Mouse (Mus musculus): ENCODE measurements around the gene Rtp4. TPM values are rescaled to one million over a fixed set of nuclear protein-coding genes. Genes with fewer than 3 reads are reported as not detected.

Rtp4 gene
- polyA plus RNA-seq, 1 experiment from 2014 or later = 2.8 TPM

DNA sequence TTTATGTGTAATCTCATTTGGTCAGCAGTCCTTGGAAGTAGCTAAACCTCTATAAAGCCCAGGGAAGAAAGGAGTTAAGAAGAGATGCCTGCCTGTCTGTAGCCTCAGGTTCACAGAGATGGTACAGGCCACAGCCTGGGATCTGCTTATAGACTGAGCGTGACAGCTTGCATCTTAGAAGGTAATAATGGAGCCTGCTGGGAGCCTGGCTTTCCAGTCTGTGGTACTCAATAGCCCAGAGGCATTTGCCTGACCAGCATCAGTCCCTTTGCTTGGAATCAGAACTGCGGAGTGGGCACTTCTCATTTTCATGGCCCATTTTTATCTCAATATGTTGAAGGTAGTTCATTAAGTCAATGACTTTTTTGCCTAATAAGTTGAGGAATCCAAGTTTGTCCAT lies 54.5 kb downstream of the Rtp4 start:
- no peaks in the 10 kb centered on the region for H3K36me3 ChIP-seq (ENCODE audit: control insufficient read depth, insufficient read depth, low read length)
- no peak for ATAC-seq (replicated peaks; ENCODE audit: insufficient number of reproducible peaks, low FRiP score, low TSS enrichment)
- H3K9ac ChIP-seq (ENCODE audit: low read depth, low read length) = no peak overlapping the region
- H3K4me1 ChIP-seq (ENCODE audit: control insufficient read depth, insufficient read depth, low read length) = no peaks in the 10 kb centered on the region
- no peaks in the 10 kb centered on the region for H3K27me3 ChIP-seq (ENCODE audit: control insufficient read depth, insufficient read depth, low read length)
- H3K4me3 ChIP-seq (ENCODE audit: low read depth, low read length) = no peak overlapping the region
- no peaks in the 10 kb centered on the region for H3K9me3 ChIP-seq (replicated peaks; ENCODE audit: control insufficient read depth, low read length)
- H3K4me2 ChIP-seq = no peak overlapping the region
- no peak overlapping the region for H3K27ac ChIP-seq (ENCODE audit: low read depth, low read length)
- 89% methylated on average over 2 of the region's 2 CpGs for WGBS (ENCODE audit: insufficient replicate concordance)

DNA sequence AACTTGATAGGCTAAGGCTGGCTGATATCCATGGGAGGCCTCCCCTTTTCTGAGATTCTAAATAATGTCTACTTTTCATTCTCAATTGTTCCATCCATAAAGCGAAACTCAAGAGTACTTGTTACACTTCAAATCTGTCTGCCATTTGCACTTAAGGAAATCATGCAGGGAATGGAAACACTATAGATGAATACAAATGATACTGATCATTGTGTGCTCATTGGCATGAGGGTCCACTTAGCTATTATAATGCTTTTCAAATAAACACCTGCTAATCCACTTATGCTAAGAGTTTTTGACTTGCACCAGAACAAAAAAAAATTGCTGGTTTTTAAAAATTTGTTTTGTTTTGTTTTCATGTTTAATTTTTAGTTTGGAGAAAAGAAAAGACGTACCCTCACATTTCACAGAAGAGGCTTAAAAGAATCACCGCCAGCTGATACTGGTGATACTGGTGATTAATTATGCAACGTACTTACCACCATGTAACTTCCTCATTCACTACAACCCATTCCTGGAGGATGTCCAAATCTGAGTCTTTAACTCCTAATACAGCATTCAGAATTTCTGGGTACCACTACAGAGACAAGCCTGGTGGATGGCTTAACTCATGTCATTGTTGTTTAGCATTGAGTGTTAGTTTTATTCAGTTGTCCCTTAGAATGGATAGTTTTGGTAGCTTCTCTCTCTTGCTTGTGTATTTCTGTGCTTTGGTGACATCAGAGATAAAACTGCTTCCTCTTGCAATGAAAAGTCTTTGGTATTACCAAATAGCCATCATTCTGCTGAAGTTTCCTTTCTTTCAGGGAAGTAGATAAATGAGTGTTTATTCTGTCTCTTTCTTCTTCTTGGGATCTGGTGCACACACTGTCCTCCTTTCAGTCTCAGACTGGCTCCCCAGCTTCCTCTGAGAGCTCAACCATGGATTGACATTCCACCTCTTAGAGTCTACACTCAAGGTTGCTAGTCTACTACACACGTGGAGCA lies 71.3 kb downstream of the Rtp4 start:
- no peaks in the 10 kb centered on the region for H3K4me1 ChIP-seq (ENCODE audit: control insufficient read depth, insufficient read depth, low read length)
- no peak overlapping the region for H3K27ac ChIP-seq (ENCODE audit: low read depth, low read length)
- no peak overlapping the region for H3K4me3 ChIP-seq (ENCODE audit: low read depth, low read length)
- ATAC-seq (replicated peaks; ENCODE audit: insufficient number of reproducible peaks, low FRiP score, low TSS enrichment) = no peak
- no peak overlapping the region for H3K4me2 ChIP-seq
- 0 out of 2 replicates have a peak, but pooled peaks cover 3% of the 10 kb centered on the region for H3K9me3 ChIP-seq (replicated peaks; ENCODE audit: control insufficient read depth, low read length)
- WGBS (ENCODE audit: insufficient replicate concordance) = 73% methylated on average over 5 of the region's 5 CpGs
- no peaks in the 10 kb centered on the region for H3K36me3 ChIP-seq (ENCODE audit: control insufficient read depth, insufficient read depth, low read length)
- no peaks in the 10 kb centered on the region for H3K27me3 ChIP-seq (ENCODE audit: control insufficient read depth, insufficient read depth, low read length)
- H3K9ac ChIP-seq (ENCODE audit: low read depth, low read length) = no peak overlapping the region

DNA sequence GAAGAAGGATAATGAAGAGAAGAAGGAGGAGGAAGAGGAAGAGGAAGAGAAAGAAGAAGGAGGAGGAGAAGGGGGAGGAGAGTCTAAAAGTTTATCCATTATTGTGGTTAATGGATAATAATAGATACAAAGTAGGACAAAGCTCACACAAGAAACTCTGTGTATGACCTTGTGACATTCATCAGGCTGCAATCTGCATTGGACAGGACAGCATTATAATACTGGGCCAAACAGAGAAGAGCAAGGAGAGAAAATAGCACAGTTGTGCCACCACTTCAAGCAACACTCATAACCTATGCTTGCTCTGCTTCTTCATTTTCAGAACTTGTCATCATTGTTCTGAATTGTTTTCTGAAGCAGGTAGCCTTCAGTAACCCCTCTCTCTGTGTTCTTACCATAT lies 72.4 kb downstream of the Rtp4 start:
- no peaks in the 10 kb centered on the region for H3K27me3 ChIP-seq (ENCODE audit: control insufficient read depth, insufficient read depth, low read length)
- 0 out of 2 replicates have a peak, but pooled peaks cover 3% of the 10 kb centered on the region for H3K9me3 ChIP-seq (replicated peaks; ENCODE audit: control insufficient read depth, low read length)
- H3K4me3 ChIP-seq (ENCODE audit: low read depth, low read length) = no peak overlapping the region
- H3K27ac ChIP-seq (ENCODE audit: low read depth, low read length) = no peak overlapping the region
- no peak for ATAC-seq (replicated peaks; ENCODE audit: insufficient number of reproducible peaks, low FRiP score, low TSS enrichment)
- no peaks in the 10 kb centered on the region for H3K36me3 ChIP-seq (ENCODE audit: control insufficient read depth, insufficient read depth, low read length)
- no peak overlapping the region for H3K4me2 ChIP-seq
- no peaks in the 10 kb centered on the region for H3K4me1 ChIP-seq (ENCODE audit: control insufficient read depth, insufficient read depth, low read length)
- H3K9ac ChIP-seq (ENCODE audit: low read depth, low read length) = no peak overlapping the region

GRCm38 (mm10) chr16:23596696-23597095 lies 76.6 kb downstream of the Rtp4 start:
- no peak for ATAC-seq (replicated peaks; ENCODE audit: insufficient number of reproducible peaks, low FRiP score, low TSS enrichment)
- Histone ChIP-seq H3K27ac (ENCODE audit: low read depth, low read length) (no peak overlapping the region), H3K9me3 (replicated peaks; ENCODE audit: control insufficient read depth, low read length) (no peaks in the 10 kb centered on the region), H3K36me3 (ENCODE audit: control insufficient read depth, insufficient read depth, low read length) (no peaks in the 10 kb centered on the region), H3K4me1 (ENCODE audit: control insufficient read depth, insufficient read depth, low read length) (no peaks in the 10 kb centered on the region), H3K4me2 (no peak overlapping the region), H3K9ac (ENCODE audit: low read depth, low read length) (no peak overlapping the region), H3K4me3 (ENCODE audit: low read depth, low read length) (no peak overlapping the region), H3K27me3 (ENCODE audit: control insufficient read depth, insufficient read depth, low read length) (no peaks in the 10 kb centered on the region)
- WGBS (ENCODE audit: insufficient replicate concordance) = 80% methylated on average over 3 of the region's 3 CpGs

GRCm38 (mm10) chr16:23597968-23598367 lies 77.9 kb downstream of the Rtp4 start:
- Histone ChIP-seq H3K27me3 (ENCODE audit: control insufficient read depth, insufficient read depth, low read length) (no peaks in the 10 kb centered on the region), H3K27ac (ENCODE audit: low read depth, low read length) (no peak overlapping the region), H3K4me2 (no peak overlapping the region), H3K9ac (ENCODE audit: low read depth, low read length) (no peak overlapping the region), H3K4me1 (ENCODE audit: control insufficient read depth, insufficient read depth, low read length) (no peaks in the 10 kb centered on the region), H3K36me3 (ENCODE audit: control insufficient read depth, insufficient read depth, low read length) (no peaks in the 10 kb centered on the region), H3K9me3 (replicated peaks; ENCODE audit: control insufficient read depth, low read length) (no peaks in the 10 kb centered on the region), H3K4me3 (ENCODE audit: low read depth, low read length) (no peak overlapping the region)
- no peak for ATAC-seq (replicated peaks; ENCODE audit: insufficient number of reproducible peaks, low FRiP score, low TSS enrichment)

GRCm38 (mm10) chr16:23606220-23606619 lies 86.1 kb downstream of the Rtp4 start:
- ATAC-seq (replicated peaks; ENCODE audit: insufficient number of reproducible peaks, low FRiP score, low TSS enrichment) = no peak
- no peak overlapping the region for H3K4me3 ChIP-seq (ENCODE audit: low read depth, low read length)
- H3K27ac ChIP-seq (ENCODE audit: low read depth, low read length) = no peak overlapping the region
- no peaks in the 10 kb centered on the region for H3K36me3 ChIP-seq (ENCODE audit: control insufficient read depth, insufficient read depth, low read length)
- WGBS (ENCODE audit: insufficient replicate concordance) = 77% methylated on average over 2 of the region's 2 CpGs
- no peaks in the 10 kb centered on the region for H3K27me3 ChIP-seq (ENCODE audit: control insufficient read depth, insufficient read depth, low read length)
- no peaks in the 10 kb centered on the region for H3K9me3 ChIP-seq (replicated peaks; ENCODE audit: control insufficient read depth, low read length)
- H3K4me1 ChIP-seq (ENCODE audit: control insufficient read depth, insufficient read depth, low read length) = no peaks in the 10 kb centered on the region; the same call in 1 of the 2 replicates
- H3K4me2 ChIP-seq = no peak overlapping the region
- H3K9ac ChIP-seq (ENCODE audit: low read depth, low read length) = no peak overlapping the region

DNA sequence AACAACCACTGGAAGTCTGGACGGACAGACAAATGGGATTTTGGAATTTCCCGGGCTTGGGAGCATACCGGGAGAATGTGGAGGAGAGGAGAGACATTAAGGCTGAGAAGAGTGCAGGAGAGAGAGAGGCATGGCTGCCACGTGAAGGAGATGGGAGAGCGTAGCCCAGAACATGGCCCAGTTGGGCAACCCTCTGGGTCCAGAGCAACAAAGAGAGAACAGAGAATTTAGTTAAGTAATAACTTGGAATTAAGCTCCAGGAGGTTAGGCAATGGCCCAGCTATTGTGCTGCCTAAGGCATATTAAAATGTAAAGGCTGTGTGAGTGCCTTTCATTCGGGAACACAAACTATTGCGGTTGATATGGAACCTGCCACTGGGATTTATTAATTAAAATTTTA lies 86.6 kb downstream of the Rtp4 start:
- no peak overlapping the region for H3K4me3 ChIP-seq (ENCODE audit: low read depth, low read length)
- H3K36me3 ChIP-seq (ENCODE audit: control insufficient read depth, insufficient read depth, low read length) = no peaks in the 10 kb centered on the region
- H3K27ac ChIP-seq (ENCODE audit: low read depth, low read length) = no peak overlapping the region
- 88% methylated on average over 7 of the region's 7 CpGs for WGBS (ENCODE audit: insufficient replicate concordance)
- no peak overlapping the region for H3K4me2 ChIP-seq
- H3K9me3 ChIP-seq (replicated peaks; ENCODE audit: control insufficient read depth, low read length) = no peaks in the 10 kb centered on the region
- H3K4me1 ChIP-seq (ENCODE audit: control insufficient read depth, insufficient read depth, low read length) = no peaks in the 10 kb centered on the region; the same call in 1 of the 2 replicates
- H3K27me3 ChIP-seq (ENCODE audit: control insufficient read depth, insufficient read depth, low read length) = no peaks in the 10 kb centered on the region
- ATAC-seq (replicated peaks; ENCODE audit: insufficient number of reproducible peaks, low FRiP score, low TSS enrichment) = no peak
- H3K9ac ChIP-seq (ENCODE audit: low read depth, low read length) = no peak overlapping the region

DNA sequence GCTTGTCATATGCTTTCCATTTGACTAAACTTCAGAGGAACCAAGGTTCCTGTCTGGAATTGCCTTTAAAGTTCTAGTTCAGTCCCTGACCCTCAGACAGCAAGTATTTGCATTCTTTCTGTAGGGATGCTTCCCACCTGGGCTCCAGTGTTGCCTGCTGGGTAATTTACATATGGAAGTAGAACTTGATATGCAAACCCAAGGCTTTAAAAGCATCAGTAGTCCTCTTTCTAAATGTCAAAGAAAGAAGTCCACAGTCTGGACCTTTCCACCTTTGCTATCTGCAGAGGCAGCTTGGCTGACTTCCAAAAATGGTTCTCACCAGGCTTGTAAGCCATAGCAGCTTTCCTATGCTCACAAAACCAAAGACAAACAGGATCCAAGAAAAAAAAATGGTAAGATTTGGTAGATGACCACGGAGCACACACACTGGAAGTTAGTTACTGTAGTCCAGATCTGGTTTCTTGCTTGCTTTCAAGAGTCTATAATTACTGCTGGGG lies 87.9 kb downstream of the Rtp4 start:
- ATAC-seq (replicated peaks; ENCODE audit: insufficient number of reproducible peaks, low FRiP score, low TSS enrichment) = no peak
- Histone ChIP-seq H3K9ac (ENCODE audit: low read depth, low read length) (no peak overlapping the region), H3K9me3 (replicated peaks; ENCODE audit: control insufficient read depth, low read length) (no peaks in the 10 kb centered on the region), H3K27me3 (ENCODE audit: control insufficient read depth, insufficient read depth, low read length) (no peaks in the 10 kb centered on the region), H3K4me1 (ENCODE audit: control insufficient read depth, insufficient read depth, low read length) (no peaks in the 10 kb centered on the region; the same call in 1 of the 2 replicates), H3K4me2 (no peak overlapping the region), H3K4me3 (ENCODE audit: low read depth, low read length) (no peak overlapping the region), H3K36me3 (ENCODE audit: control insufficient read depth, insufficient read depth, low read length) (no peaks in the 10 kb centered on the region), H3K27ac (ENCODE audit: low read depth, low read length) (no peak overlapping the region)
- 16% methylated on average over 1 of the region's 1 CpGs for WGBS (ENCODE audit: insufficient replicate concordance)

Measured in heart, embryonic 11.5 days (tissue).